Mouse (Mus musculus) MEL (cell line): Measurements from ENCODE around the gene Klhdc8a. TPM values are rescaled to one million over a fixed set of nuclear protein-coding genes. Genes with fewer than 3 reads are reported as not detected.

Experiments
- DNase-seq: peaks from one replicate; pipeline ENCODE4 v3.0.0; 2011; ENCODE audit warnings: low read depth, low spot score
- H3K27ac ChIP-seq: 2 replicates; pipeline ENCODE4 v1.5.1; 2012; ENCODE audit warnings: low read depth, mild to moderate bottlenecking, control low read depth, low read length, moderate library complexity; ENCODE audit not compliant: control insufficient read depth
- H3K27me3 ChIP-seq, 2 experiments: fragments of 150-350 bp in 1 of 2; sonication (generic) in 1 of 2; 2 replicates each; pipeline ENCODE4 v1.6.1; 2012; ENCODE audit warnings: low read length in 2 of 2, mild to moderate bottlenecking in 2 of 2, improper control_type of control experiment in 1 of 2, moderate library complexity in 1 of 2; ENCODE audit not compliant: insufficient read depth in 2 of 2, control insufficient read depth in 1 of 2
- H3K36me3 ChIP-seq, 2 experiments: 2 replicates each; pipeline ENCODE4 v1.6.1; 2012 to 2014; ENCODE audit warnings: low read length in 2 of 2, improper control_type of control experiment in 1 of 2, inconsistent platforms in 1 of 2, mild to moderate bottlenecking in 1 of 2; ENCODE audit not compliant: insufficient read depth in 2 of 2, control insufficient read depth in 1 of 2
- H3K4me1 ChIP-seq, 2 experiments: fragments of 150-350 bp in 1 of 2; sonication (generic) in 1 of 2; 2 replicates each; pipeline ENCODE4 v1.6.1; 2012; ENCODE audit warnings: low read length in 2 of 2, improper control_type of control experiment in 1 of 2, mild to moderate bottlenecking in 1 of 2; ENCODE audit not compliant: insufficient read depth in 2 of 2, control insufficient read depth in 1 of 2
- H3K4me3 ChIP-seq, 2 experiments: fragments of 150-350 bp in 1 of 2; sonication (generic) in 1 of 2; 2 replicates each; pipeline ENCODE4 v1.5.1; 2012; ENCODE audit warnings: low read depth in 2 of 2, low read length in 2 of 2, mild to moderate bottlenecking in 2 of 2, moderate library complexity in 2 of 2, control low read depth in 1 of 2, improper control_type of control experiment in 1 of 2; ENCODE audit not compliant: control insufficient read depth in 1 of 2, insufficient read depth in 1 of 2
- H3K79me2 ChIP-seq: 2 replicates; pipeline ENCODE4 v1.6.1; 2012; ENCODE audit warnings: mild to moderate bottlenecking, low read length, moderate library complexity; ENCODE audit not compliant: control insufficient read depth, poor library complexity, insufficient read depth
- H3K9ac ChIP-seq: 2 replicates; pipeline ENCODE4 v1.6.1; 2012; ENCODE audit warnings: low read depth, mild to moderate bottlenecking, control low read depth, low read length, moderate library complexity; ENCODE audit not compliant: control insufficient read depth, poor library complexity, severe bottlenecking
- H3K9me3 ChIP-seq: fragments of 150-350 bp; sonication (generic); replicated peaks from 2 replicates; pipeline ENCODE4 v1.6.1; 2012; ENCODE audit warnings: mild to moderate bottlenecking, low read length, improper control_type of control experiment, moderate library complexity; ENCODE audit not compliant: insufficient read depth
- BHLHE40 ChIP-seq: IDR thresholded peaks from 2 replicates; pipeline ENCODE4 v1.6.1; 2012; ENCODE audit warnings: low read depth, mild to moderate bottlenecking, inconsistent platforms, low read length, improper control_type of control experiment, borderline replicate concordance
- CHD1 ChIP-seq: IDR thresholded peaks from 2 replicates; pipeline ENCODE4 v1.6.1; 2012; ENCODE audit warnings: low read depth, mild to moderate bottlenecking, inconsistent platforms, low read length, improper control_type of control experiment
- CHD2 ChIP-seq: IDR thresholded peaks from 2 replicates; pipeline ENCODE4 v1.6.1; 2011; ENCODE audit warnings: low read length, improper control_type of control experiment
- E2F4 ChIP-seq: IDR thresholded peaks from 2 replicates; pipeline ENCODE4 v1.6.1; 2011; ENCODE audit warnings: low read depth, low read length, improper control_type of control experiment, borderline replicate concordance
- ELF1 ChIP-seq: IDR thresholded peaks from 2 replicates; pipeline ENCODE4 v1.6.1; 2014; ENCODE audit warnings: low read depth, mild to moderate bottlenecking, inconsistent platforms, low read length, improper control_type of control experiment, moderate library complexity
- ETS1 ChIP-seq: IDR thresholded peaks from 2 replicates; pipeline ENCODE4 v1.6.1; 2012; ENCODE audit warnings: low read depth, mild to moderate bottlenecking, inconsistent platforms, low read length, improper control_type of control experiment, moderate library complexity
- GATA1 ChIP-seq: IDR thresholded peaks from 2 replicates; pipeline ENCODE4 v1.6.1; 2011; ENCODE audit warnings: low read depth, low read length, improper control_type of control experiment
- HCFC1 ChIP-seq: IDR thresholded peaks from 2 replicates; pipeline ENCODE4 v1.6.1; 2012; ENCODE audit warnings: low read depth, mild to moderate bottlenecking, inconsistent platforms, low read length, improper control_type of control experiment, moderate library complexity
- MAFK ChIP-seq: IDR thresholded peaks from 2 replicates; pipeline ENCODE4 v1.6.1; 2011; ENCODE audit warnings: low read depth, mild to moderate bottlenecking, low read length, improper control_type of control experiment, borderline replicate concordance
- MAZ ChIP-seq: IDR thresholded peaks from 2 replicates; pipeline ENCODE4 v1.6.1; 2012; ENCODE audit warnings: low read depth, mild to moderate bottlenecking, inconsistent platforms, low read length, improper control_type of control experiment
- MEF2A ChIP-seq: IDR thresholded peaks from 2 replicates; pipeline ENCODE4 v1.6.1; 2014; ENCODE audit warnings: low read depth, mild to moderate bottlenecking, inconsistent platforms, low read length, improper control_type of control experiment; ENCODE audit not compliant: poor library complexity, insufficient replicate concordance, severe bottlenecking; ENCODE audit errors: extremely low read depth
- MXI1 ChIP-seq: IDR thresholded peaks from 2 replicates; pipeline ENCODE4 v1.6.1; 2011; ENCODE audit warnings: mild to moderate bottlenecking, low read depth, low read length, improper control_type of control experiment
- NELFE ChIP-seq: IDR thresholded peaks from 2 replicates; pipeline ENCODE4 v1.6.1; 2011; ENCODE audit warnings: low read depth, low read length, improper control_type of control experiment
- NRF1 ChIP-seq: IDR thresholded peaks from 2 replicates; pipeline ENCODE4 v1.6.1; 2014; ENCODE audit warnings: low read depth, mild to moderate bottlenecking, inconsistent platforms, low read length, improper control_type of control experiment, moderate library complexity; ENCODE audit not compliant: poor library complexity, insufficient read depth, severe bottlenecking
- POLR2A ChIP-seq, 2 experiments: IDR thresholded peaks; 2 replicates each; pipeline ENCODE4 v1.6.1; 2011 to 2012; ENCODE audit warnings: low read length in 2 of 2, mild to moderate bottlenecking in 2 of 2, control low read depth in 1 of 2, improper control_type of control experiment in 1 of 2, low read depth in 1 of 2, moderate library complexity in 1 of 2; ENCODE audit not compliant: control insufficient read depth in 1 of 2, insufficient read depth in 1 of 2, poor library complexity in 1 of 2
- RAD21 ChIP-seq: IDR thresholded peaks from 2 replicates; pipeline ENCODE4 v1.6.1; 2011; ENCODE audit warnings: mild to moderate bottlenecking, low read depth, low read length, improper control_type of control experiment
- SIN3A ChIP-seq: IDR thresholded peaks from 2 replicates; pipeline ENCODE4 v1.6.1; 2012; ENCODE audit warnings: low read length, improper control_type of control experiment, inconsistent platforms
- TAL1 ChIP-seq: IDR thresholded peaks from 2 replicates; pipeline ENCODE4 v1.6.1; 2012; ENCODE audit warnings: mild to moderate bottlenecking, inconsistent platforms, low read length, moderate library complexity, mixed read lengths
- TBP ChIP-seq: IDR thresholded peaks from 2 replicates; pipeline ENCODE4 v1.8.0; 2011; ENCODE audit warnings: low read depth, low read length, improper control_type of control experiment
- TCF12 ChIP-seq: IDR thresholded peaks from 2 replicates; pipeline ENCODE4 v1.6.1; 2014; ENCODE audit warnings: low read depth, mild to moderate bottlenecking, inconsistent platforms, low read length, improper control_type of control experiment, moderate library complexity
- USF1 ChIP-seq: IDR thresholded peaks from 2 replicates; pipeline ENCODE4 v1.6.1; 2014; ENCODE audit warnings: low read depth, mild to moderate bottlenecking, inconsistent platforms, low read length, improper control_type of control experiment, moderate library complexity
- USF2 ChIP-seq, 2 experiments: IDR thresholded peaks; 2 replicates each; pipeline ENCODE4 v1.6.1; 2011 to 2012; ENCODE audit warnings: improper control_type of control experiment in 2 of 2, low read length in 2 of 2, borderline replicate concordance in 1 of 2, inconsistent platforms in 1 of 2, low read depth in 1 of 2, mild to moderate bottlenecking in 1 of 2; ENCODE audit not compliant: insufficient read depth in 1 of 2
- ZMIZ1 ChIP-seq: IDR thresholded peaks from 2 replicates; pipeline ENCODE4 v1.6.1; 2012; ENCODE audit warnings: low read depth, mild to moderate bottlenecking, inconsistent platforms, low read length, improper control_type of control experiment, moderate library complexity
- ZNF384 ChIP-seq: IDR thresholded peaks from 2 replicates; pipeline ENCODE4 v1.6.1; 2012; ENCODE audit warnings: low read depth, mild to moderate bottlenecking, inconsistent platforms, low read length, improper control_type of control experiment
- polyA plus RNA-seq, 2 experiments: library from polyadenylated mRNA; stranded (reverse) in 1 of 2; unstranded in 1 of 2; fragments of >175 nt in 1 of 2; fragments of >200 nt in 1 of 2; gene quantifications; 2 replicates each; pipeline versions ENCODE4 v1.2.1 to v1.2.4; 2012; ENCODE audit warnings: low replicate concordance in 2 of 2, low read depth in 1 of 2; ENCODE audit not compliant: insufficient read length in 2 of 2, insufficient read depth in 1 of 2, missing spikeins in 1 of 2
- total RNA-seq: library from RNA; depleted of rRNA; stranded (reverse); fragments of 300-350 nt; gene quantifications from 2 replicates; pipeline ENCODE4 v1.2.3, GENCODE M21; 2012

Klhdc8a gene
- total and polyA plus RNA-seq, 3 experiments = not detected

GRCm38 (mm10) chr1:132343656-132344055 is 45.2 kb downstream of the Klhdc8a start:
- H3K4me1 ChIP-seq = peaks cover 8 to 34% of the 10 kb centered on the region in 2 experiments
- no peak overlapping the region for H3K9ac ChIP-seq
- no peak overlapping the region for H3K27ac ChIP-seq
- TF ChIP-seq ETS1 (no peak), NELFE (no peak), HCFC1 (no peak), USF1 (no peak), MAFK (no peak), GATA1 (no peak), MEF2A (no peak), BHLHE40 (no peak), NRF1 (no peak), ZMIZ1 (no peak), TBP (no peak), E2F4 (no peak), ZNF384 (no peak), TCF12 (no peak), USF2 (IDR thresholded peaks at IDR 0.05; ENCODE audit: borderline replicate concordance in 1 of 2, insufficient read depth in 1 of 2, low read depth in 1 of 2, low read length in 2 of 2) (no peak)
- TF ChIP-seq, all 39 proteins: peak for 0
- peaks cover 0 to 27% of the 10 kb centered on the region in 2 experiments; a peak in 2 of 4 replicates for H3K36me3 ChIP-seq
- no peaks in the 10 kb centered on the region for H3K27me3 ChIP-seq
- no peaks in the 10 kb centered on the region for H3K79me2 ChIP-seq
- DNase-seq = no peak
- no peak overlapping the region for H3K4me3 ChIP-seq
- no peaks in the 10 kb centered on the region for H3K9me3 ChIP-seq

- H3K4me3 ChIP-seq = no peak overlapping the region
- H3K36me3 ChIP-seq = peaks cover 0 to 21% of the 10 kb centered on the region in 2 experiments; a peak in 2 of 4 replicates
- H3K27ac ChIP-seq = no peak overlapping the region
- no peak overlapping the region for H3K9ac ChIP-seq
- peaks cover 5 to 29% of the 10 kb centered on the region in 2 experiments for H3K4me1 ChIP-seq
- H3K27me3 ChIP-seq = no peaks in the 10 kb centered on the region
- no peak for DNase-seq
- no peaks in the 10 kb centered on the region for H3K79me2 ChIP-seq
- TF ChIP-seq MEF2A = no peak
- no peak for TF ChIP-seq SIN3A
- no peak for TF ChIP-seq ELF1
- TF ChIP-seq ZMIZ1 = no peak
- no peak for TF ChIP-seq MAZ
- TF ChIP-seq MXI1 = no peak
- TF ChIP-seq CHD2 = no peak
- TF ChIP-seq ETS1 = no peak
- TF ChIP-seq TAL1 = no peak
- TF ChIP-seq CHD1 = no peak
- no peak for TF ChIP-seq RAD21
- TF ChIP-seq POLR2A (IDR thresholded peaks at IDR 0.05; ENCODE audit: control insufficient read depth in 1 of 2, insufficient read depth in 1 of 2, low read depth in 1 of 2, low read length in 2 of 2, poor library complexity in 1 of 2) = no peak
- no peak for TF ChIP-seq ZNF384
- H3K9me3 ChIP-seq = no peaks in the 10 kb centered on the region
Observed at GRCm38 (mm10) chr1:132345514-132345913, 47.1 kb downstream of the Klhdc8a start.
